Mouse (Mus musculus): ENCODE results near the gene Trpv2. TPM values are rescaled to one million over a fixed set of nuclear protein-coding genes. Genes with fewer than 3 reads are reported as not detected.
A peak's percentile ranks its signal among the peaks of the same experiment; 100 is the strongest.

Trpv2 gene
- polyA plus RNA-seq, 1 experiment from 2014 or later = 6.0 TPM

DNA sequence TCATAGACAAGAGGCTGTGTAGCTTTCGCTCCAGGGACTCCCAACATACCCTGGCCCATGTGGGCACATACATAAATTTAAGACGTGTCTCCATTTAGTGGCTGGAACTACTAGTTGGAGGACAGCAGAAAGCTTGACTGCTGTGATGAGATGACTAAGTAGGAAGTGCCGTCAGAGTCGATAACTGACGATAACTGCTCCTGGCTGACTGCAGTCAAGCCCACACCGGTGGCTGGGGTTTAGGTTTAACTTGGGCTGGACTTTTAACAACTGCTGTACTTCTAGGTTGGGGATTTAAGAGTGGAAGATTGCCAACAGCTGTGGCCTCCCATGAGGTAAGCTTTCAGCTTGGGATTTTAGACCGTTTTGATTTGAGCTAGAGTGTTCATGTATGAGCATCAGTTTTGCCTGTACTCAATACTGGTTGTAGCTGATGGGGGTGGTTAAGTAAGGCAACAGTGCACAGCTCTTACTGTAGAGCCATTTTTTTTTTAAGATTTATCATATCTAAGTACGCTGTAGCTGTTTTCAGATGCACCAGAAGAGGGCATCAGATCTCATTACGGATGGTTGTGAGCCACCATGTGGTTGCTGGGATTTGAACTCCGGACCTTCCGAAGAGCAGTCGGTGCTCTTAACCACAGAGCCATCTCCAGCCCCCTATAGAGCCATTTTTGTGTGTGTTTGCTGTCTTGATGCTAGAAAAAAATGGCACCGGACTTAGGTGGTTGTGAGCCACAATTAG is 29.2 kb downstream of the Trpv2 start:
- Histone ChIP-seq H3K4me1 (replicated peaks; ENCODE audit: control insufficient read depth, insufficient read depth, low read length) (peaks cover 3% of the 10 kb centered on the region; the same call in 1 of the 2 replicates), H3K4me2 (replicated peaks; ENCODE audit: low read depth) (peak overlapping the region; percentile 82), H3K36me3 (ENCODE audit: control insufficient read depth, insufficient read depth) (peaks cover 39% of the 10 kb centered on the region), H3K9ac (ENCODE audit: low read depth, low read length) (peak overlapping the region; percentile 83), H3K9me3 (ENCODE audit: control insufficient read depth) (no peaks in the 10 kb centered on the region), H3K27ac (ENCODE audit: low read depth, low read length) (peak overlapping the region; percentile 95), H3K27me3 (replicated peaks; ENCODE audit: control insufficient read depth, insufficient read depth, low read length) (no peaks in the 10 kb centered on the region), H3K4me3 (ENCODE audit: low read depth, low read length) (peak overlapping the region; percentile 83)
- TF ChIP-seq CTCF (IDR thresholded peaks at IDR 0.05; ENCODE audit: low read depth) = peak; percentile 58
- under 1% methylated on average over 13 of the region's 13 CpGs for WGBS
- ATAC-seq = peak; percentile 5; the same call in 1 of the 2 replicates

- Histone ChIP-seq H3K9ac (ENCODE audit: low read depth, low read length) (peak overlapping the region; percentile 38; the same call in 1 of the 2 replicates), H3K27ac (ENCODE audit: low read depth, low read length) (peak overlapping the region; percentile 95), H3K4me1 (replicated peaks; ENCODE audit: control insufficient read depth, insufficient read depth, low read length) (peaks cover 3% of the 10 kb centered on the region; the same call in 1 of the 2 replicates), H3K36me3 (ENCODE audit: control insufficient read depth, insufficient read depth) (peaks cover 46% of the 10 kb centered on the region), H3K9me3 (ENCODE audit: control insufficient read depth) (no peaks in the 10 kb centered on the region), H3K4me2 (replicated peaks; ENCODE audit: low read depth) (peak overlapping the region; percentile 82), H3K4me3 (ENCODE audit: low read depth, low read length) (peak overlapping the region; percentile 83), H3K27me3 (replicated peaks; ENCODE audit: control insufficient read depth, insufficient read depth, low read length) (no peaks in the 10 kb centered on the region)
- ATAC-seq = no peak
- WGBS = 10% methylated on average over 5 of the region's 5 CpGs
- no peak for TF ChIP-seq CTCF (IDR thresholded peaks at IDR 0.05; ENCODE audit: low read depth)
Observed at GRCm38 (mm10) chr11:62604123-62604706, 29.9 kb downstream of the Trpv2 start.

DNA sequence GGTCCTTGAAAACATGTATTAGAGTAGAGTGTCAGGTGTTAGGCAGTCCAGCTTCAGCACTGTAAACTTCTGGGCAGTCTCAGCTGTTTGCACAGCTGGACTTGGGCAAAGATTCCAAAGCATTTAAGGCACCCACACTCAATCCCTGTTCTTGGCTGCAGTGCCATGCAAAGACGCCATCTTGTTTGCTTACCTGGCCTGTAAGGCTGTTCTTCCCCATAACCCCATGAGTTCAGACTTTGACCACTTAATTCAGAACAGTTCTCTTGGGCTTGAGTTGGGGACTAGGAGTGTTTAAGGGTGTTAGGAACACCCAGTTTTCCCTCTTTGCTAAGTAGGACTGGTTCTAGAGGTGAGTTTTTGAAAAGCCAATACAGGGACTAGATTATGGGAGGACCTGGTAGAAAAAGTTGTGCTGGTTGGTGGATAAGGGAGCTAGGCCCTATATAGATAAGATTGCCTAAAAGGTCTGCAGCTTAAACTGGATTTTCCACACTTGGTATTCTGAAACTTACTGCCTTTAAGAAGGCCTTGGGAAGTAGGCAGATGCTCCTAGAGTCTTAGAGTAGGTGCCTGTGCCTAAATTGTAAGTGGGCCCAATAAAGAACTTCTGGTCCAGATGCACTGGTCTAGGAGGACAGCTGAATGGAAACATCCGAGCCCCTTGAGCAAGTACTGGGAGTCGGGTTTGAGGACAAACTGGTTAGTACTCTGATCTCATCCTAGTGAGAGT is 30.8 kb downstream of the Trpv2 start:
- no peaks in the 10 kb centered on the region for H3K27me3 ChIP-seq (replicated peaks; ENCODE audit: control insufficient read depth, insufficient read depth, low read length)
- peaks cover 50% of the 10 kb centered on the region for H3K36me3 ChIP-seq (ENCODE audit: control insufficient read depth, insufficient read depth)
- TF ChIP-seq CTCF (IDR thresholded peaks at IDR 0.05; ENCODE audit: low read depth) = no peak
- H3K4me3 ChIP-seq (ENCODE audit: low read depth, low read length) = no peak overlapping the region
- no peaks in the 10 kb centered on the region for H3K9me3 ChIP-seq (ENCODE audit: control insufficient read depth)
- no peak for ATAC-seq
- WGBS = 20% methylated on average over 3 of the region's 3 CpGs
- H3K27ac ChIP-seq (ENCODE audit: low read depth, low read length) = peak overlapping the region; percentile 50
- peak overlapping the region; percentile 82 for H3K4me2 ChIP-seq (replicated peaks; ENCODE audit: low read depth)
- peaks cover 3% of the 10 kb centered on the region; the same call in 1 of the 2 replicates for H3K4me1 ChIP-seq (replicated peaks; ENCODE audit: control insufficient read depth, insufficient read depth, low read length)
- H3K9ac ChIP-seq (ENCODE audit: low read depth, low read length) = 0 out of 2 replicates have a peak overlapping the region, but pooled peaks have one; percentile 11

DNA sequence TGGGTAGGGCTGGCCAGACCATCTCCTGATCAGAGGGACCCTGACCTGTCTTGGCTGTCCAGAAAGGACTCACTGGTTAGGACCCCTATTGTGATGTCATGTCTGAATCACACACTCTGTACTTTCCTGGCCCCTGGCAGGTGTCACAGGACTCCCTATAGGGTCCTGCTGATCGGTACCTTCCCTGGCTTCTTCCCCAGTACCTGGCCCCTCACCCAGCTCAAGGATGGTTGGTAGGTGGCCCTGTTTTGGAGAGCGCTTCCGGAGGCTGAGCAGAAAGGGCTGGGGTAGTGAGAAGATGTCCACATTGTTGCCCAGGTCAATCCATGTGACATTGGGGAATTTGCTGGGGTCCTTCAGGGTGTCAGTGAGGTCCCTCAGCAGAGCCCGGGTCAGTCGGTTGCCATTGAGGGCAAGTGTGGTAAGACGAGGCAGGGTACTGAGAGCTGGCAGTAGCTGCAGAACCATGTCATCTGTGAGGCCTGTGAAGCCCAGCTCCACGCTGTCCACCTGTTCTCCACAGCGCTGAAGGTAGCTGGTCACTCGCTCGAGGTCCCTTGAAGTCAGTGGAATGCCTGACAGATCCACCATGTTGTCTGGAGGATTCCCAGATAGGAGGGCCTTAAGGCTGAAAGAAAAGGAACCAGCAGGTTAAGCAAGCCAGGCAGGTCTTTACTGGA is 31.5 kb downstream of the Trpv2 start:
- ATAC-seq = no peak
- Histone ChIP-seq H3K9me3 (ENCODE audit: control insufficient read depth) (no peaks in the 10 kb centered on the region), H3K4me2 (replicated peaks; ENCODE audit: low read depth) (peak overlapping the region; percentile 13; the same call in 1 of the 2 replicates), H3K27ac (ENCODE audit: low read depth, low read length) (peak overlapping the region; percentile 50), H3K4me3 (ENCODE audit: low read depth, low read length) (no peak overlapping the region), H3K27me3 (replicated peaks; ENCODE audit: control insufficient read depth, insufficient read depth, low read length) (no peaks in the 10 kb centered on the region), H3K36me3 (ENCODE audit: control insufficient read depth, insufficient read depth) (peaks cover 50% of the 10 kb centered on the region), H3K4me1 (replicated peaks; ENCODE audit: control insufficient read depth, insufficient read depth, low read length) (peaks cover 3% of the 10 kb centered on the region; the same call in 1 of the 2 replicates), H3K9ac (ENCODE audit: low read depth, low read length) (0 out of 2 replicates have a peak overlapping the region, but pooled peaks have one; percentile 11)
- 49% methylated on average over 10 of the region's 10 CpGs for WGBS
- no peak for TF ChIP-seq CTCF (IDR thresholded peaks at IDR 0.05; ENCODE audit: low read depth)

DNA sequence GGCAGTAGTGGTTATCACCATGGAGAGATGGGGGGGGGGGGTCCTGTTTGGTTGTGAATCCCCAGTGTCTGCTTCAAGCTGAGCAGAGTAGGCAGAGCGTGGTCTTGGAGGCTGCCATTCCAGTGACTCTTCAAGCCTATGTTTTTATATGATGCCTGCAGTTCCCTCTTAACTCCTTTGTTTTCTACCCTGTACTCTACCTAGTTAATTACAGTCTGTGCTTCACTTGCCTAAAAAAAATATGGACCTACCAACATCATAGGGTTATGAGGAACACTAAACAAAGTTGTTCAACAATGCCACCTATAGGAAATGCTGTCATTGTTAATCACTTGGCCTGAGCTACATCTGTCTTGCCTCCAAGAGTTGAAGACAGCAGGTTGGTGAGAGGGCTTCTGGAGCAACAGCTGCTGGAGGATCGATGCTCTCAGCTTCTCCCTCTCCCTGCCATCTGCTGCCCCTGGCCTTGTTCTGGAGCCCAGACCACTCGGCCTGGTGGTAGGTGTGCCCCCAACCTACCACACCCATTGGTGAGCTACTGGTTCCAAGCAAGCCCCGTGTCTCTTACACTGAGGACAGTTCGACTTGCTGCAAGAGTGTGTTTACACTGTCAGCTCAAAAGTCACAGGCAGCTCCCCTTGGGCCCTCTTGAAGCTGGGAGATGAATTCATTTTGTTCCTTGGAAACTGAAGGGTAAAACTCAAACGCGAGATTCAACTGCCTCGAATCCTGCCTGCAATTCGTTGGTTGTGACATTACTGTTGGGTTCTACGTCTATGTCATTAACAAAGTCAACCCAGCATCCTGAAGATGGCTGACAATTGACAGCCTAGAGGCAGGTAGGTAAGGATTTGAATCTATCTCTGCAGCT is 32.2 kb downstream of the Trpv2 start:
- Histone ChIP-seq H3K27ac (ENCODE audit: low read depth, low read length) (0 out of 2 replicates have a peak overlapping the region, but pooled peaks have one; percentile 50), H3K4me2 (replicated peaks; ENCODE audit: low read depth) (no peak overlapping the region), H3K4me3 (ENCODE audit: low read depth, low read length) (no peak overlapping the region), H3K9me3 (ENCODE audit: control insufficient read depth) (no peaks in the 10 kb centered on the region), H3K9ac (ENCODE audit: low read depth, low read length) (no peak overlapping the region), H3K4me1 (replicated peaks; ENCODE audit: control insufficient read depth, insufficient read depth, low read length) (peaks cover 3% of the 10 kb centered on the region; the same call in 1 of the 2 replicates), H3K36me3 (ENCODE audit: control insufficient read depth, insufficient read depth) (peaks cover 50% of the 10 kb centered on the region), H3K27me3 (replicated peaks; ENCODE audit: control insufficient read depth, insufficient read depth, low read length) (no peaks in the 10 kb centered on the region)
- 50% methylated on average over 10 of the region's 10 CpGs for WGBS
- ATAC-seq = no peak
- peak; percentile 15; the same call in 1 of the 2 replicates for TF ChIP-seq CTCF (IDR thresholded peaks at IDR 0.05; ENCODE audit: low read depth)

All from intestine, postnatal 0 days (tissue).